Mouse (Mus musculus) liver, embryonic 16.5 days (tissue): ENCODE data around the gene Eddm3b. TPM values are rescaled to one million over a fixed set of nuclear protein-coding genes. Genes with fewer than 3 reads are reported as not detected.

ENCODE experiments used
- ATAC-seq: fragments of 200-750 bp; cut with Nextera tagmentation; 2 replicates; pipeline ENCODE4 v1.8.0; 2017; ENCODE audit warnings: low read depth, mild to moderate bottlenecking, moderate number of reproducible peaks, moderate library complexity
- H3K27ac ChIP-seq: fragments of 300-500 bp; sonication (generic); 2 replicates; pipeline ENCODE4 v1.5.1; 2014; ENCODE audit warnings: mild to moderate bottlenecking, low read length
- H3K27me3 ChIP-seq: fragments of 300-500 bp; sonication (generic); 2 replicates; pipeline ENCODE4 v1.6.1; 2014; ENCODE audit warnings: low read depth, low read length, mixed read lengths; ENCODE audit not compliant: control insufficient read depth, insufficient read depth
- H3K36me3 ChIP-seq: fragments of 300-500 bp; sonication (generic); 2 replicates; pipeline ENCODE4 v1.6.1; 2014; ENCODE audit warnings: mild to moderate bottlenecking; ENCODE audit not compliant: control insufficient read depth, insufficient read depth
- H3K4me1 ChIP-seq: fragments of 300-500 bp; sonication (generic); 2 replicates; pipeline ENCODE4 v1.6.1; 2014; ENCODE audit warnings: low read depth, low read length, mixed read lengths; ENCODE audit not compliant: control insufficient read depth
- H3K4me2 ChIP-seq: fragments of 300-500 bp; sonication (generic); 2 replicates; pipeline ENCODE4 v1.6.1; 2014; ENCODE audit warnings: low read depth, low read length, mixed read lengths
- H3K4me3 ChIP-seq: fragments of 300-500 bp; sonication (generic); 2 replicates; pipeline ENCODE4 v1.5.1; 2014; ENCODE audit warnings: low read depth, mild to moderate bottlenecking, low read length
- H3K9ac ChIP-seq: fragments of 300-500 bp; sonication (generic); 2 replicates; pipeline ENCODE4 v1.6.1; 2014; ENCODE audit warnings: low read depth, low read length
- H3K9me3 ChIP-seq: fragments of 300-500 bp; sonication (generic); replicated peaks from 2 replicates; pipeline ENCODE4 v1.6.1; 2016; ENCODE audit warnings: low read length; ENCODE audit not compliant: control insufficient read depth
- WGBS: fragments of 180-500 bp; shearing (Covaris S2); extraction: QIAGEN DNeasy Blood & Tissue Kit; methylation state at CpG from one replicate; pipeline ENCODE4 v1.1.7; 2014; ENCODE audit not compliant: insufficient replicate concordance; 5-methylcytosine and 5-hydroxymethylcytosine counted together
- polyA plus RNA-seq: library from polyadenylated mRNA; unstranded; fragments of >200 nt; fragmentation: Nextera tagmentation; extraction: Ambion mirVana; gene quantifications from 2 replicates; pipeline ENCODE4 v1.2.1, GENCODE M21; 2015

The Eddm3b gene
- not detected in 2 replicates for polyA plus RNA-seq

- no peaks in the 10 kb centered on the region for H3K36me3 ChIP-seq
- 64% methylated on average over 12 of the region's 12 CpGs for WGBS
- H3K9me3 ChIP-seq: no peaks in the 10 kb centered on the region
- H3K9ac ChIP-seq: no peak within 1 kb of the TSS
- ATAC-seq: no peak
- no peak within 1 kb of the TSS for H3K27ac ChIP-seq
- no peak within 1 kb of the TSS for H3K4me2 ChIP-seq
- H3K4me3 ChIP-seq: no peak within 1 kb of the TSS
- no peaks in the 10 kb centered on the region for H3K27me3 ChIP-seq
- H3K4me1 ChIP-seq: no peaks in the 10 kb centered on the region
These were observed at the start of gene Eddm3b for GRCm38 (mm10) chr14:51113916-51114560. TSS of gene Eddm3b (plus strand) at chr14:51114426.

GRCm38 (mm10) chr14:51068956-51069355, 45.3 kb upstream of the Eddm3b start:
- Histone ChIP-seq H3K9ac (no peak overlapping the region), H3K36me3 (no peaks in the 10 kb centered on the region), H3K4me3 (no peak overlapping the region), H3K27me3 (no peaks in the 10 kb centered on the region), H3K9me3 (no peaks in the 10 kb centered on the region), H3K4me2 (no peak overlapping the region), H3K4me1 (peaks cover 8% of the 10 kb centered on the region), H3K27ac (no peak overlapping the region)
- 80% methylated on average over 5 of the region's 5 CpGs for WGBS
- no peak for ATAC-seq

GRCm38 (mm10) chr14:51069617-51070016, 44.6 kb upstream of the Eddm3b start:
- no peaks in the 10 kb centered on the region for H3K36me3 ChIP-seq
- WGBS: 68% methylated on average over 2 of the region's 2 CpGs
- no peak overlapping the region for H3K9ac ChIP-seq
- no peak overlapping the region for H3K27ac ChIP-seq
- no peaks in the 10 kb centered on the region for H3K27me3 ChIP-seq
- peaks cover 8% of the 10 kb centered on the region for H3K4me1 ChIP-seq
- H3K4me3 ChIP-seq: no peak overlapping the region
- no peak for ATAC-seq
- no peaks in the 10 kb centered on the region for H3K9me3 ChIP-seq
- H3K4me2 ChIP-seq: no peak overlapping the region

GRCm38 (mm10) chr14:51074335-51074734, 39.9 kb upstream of the Eddm3b start, which contains the start of gene Olfr750:
TSS of gene Olfr750 (minus strand) at chr14:51074435.
- Histone ChIP-seq H3K4me1 (no peaks in the 10 kb centered on the region), H3K36me3 (no peaks in the 10 kb centered on the region), H3K4me3 (no peak within 1 kb of the TSS), H3K9ac (no peak within 1 kb of the TSS), H3K4me2 (no peak within 1 kb of the TSS), H3K27me3 (no peaks in the 10 kb centered on the region; the same call in 1 of the 2 replicates), H3K27ac (no peak within 1 kb of the TSS), H3K9me3 (no peaks in the 10 kb centered on the region)
- 62% methylated on average over 3 of the region's 3 CpGs for WGBS
- no peak for ATAC-seq

GRCm38 (mm10) chr14:51079180-51079579, 35.0 kb upstream of the Eddm3b start:
- WGBS: 53% methylated on average over 1 of the region's 1 CpGs
- ATAC-seq: no peak
- Histone ChIP-seq H3K4me1 (peaks cover 16% of the 10 kb centered on the region), H3K4me3 (no peak overlapping the region), H3K9me3 (no peaks in the 10 kb centered on the region), H3K36me3 (no peaks in the 10 kb centered on the region), H3K27me3 (peaks cover 19% of the 10 kb centered on the region), H3K9ac (no peak overlapping the region), H3K4me2 (no peak overlapping the region), H3K27ac (no peak overlapping the region)

GRCm38 (mm10) chr14:51081035-51081434, 33.2 kb upstream of the Eddm3b start:
- Histone ChIP-seq H3K4me1 (peaks cover 34% of the 10 kb centered on the region), H3K4me3 (no peak overlapping the region), H3K9ac (no peak overlapping the region), H3K36me3 (no peaks in the 10 kb centered on the region), H3K9me3 (no peaks in the 10 kb centered on the region), H3K4me2 (no peak overlapping the region), H3K27me3 (peaks cover 19% of the 10 kb centered on the region), H3K27ac (no peak overlapping the region)
- 0 out of 2 replicates have a peak, but pooled peaks have one; percentile 7 for ATAC-seq
- WGBS: 52% methylated on average over 2 of the region's 2 CpGs

GRCm38 (mm10) chr14:51082599-51083581, 31.3 kb upstream of the Eddm3b start:
- Histone ChIP-seq H3K4me3 (peak overlapping the region; percentile 59), H3K4me2 (peak overlapping the region; percentile 68), H3K27me3 (peaks cover 19% of the 10 kb centered on the region), H3K9ac (peak overlapping the region; percentile 8), H3K4me1 (peaks cover 39% of the 10 kb centered on the region), H3K36me3 (no peaks in the 10 kb centered on the region), H3K27ac (peak overlapping the region; percentile 23; the same call in 1 of the 2 replicates), H3K9me3 (no peaks in the 10 kb centered on the region)
- peak; percentile 62 for ATAC-seq
- WGBS: 1% methylated on average over 40 of the region's 40 CpGs

- H3K9me3 ChIP-seq: no peaks in the 10 kb centered on the region
- H3K36me3 ChIP-seq: no peaks in the 10 kb centered on the region
- peaks cover 19% of the 10 kb centered on the region for H3K27me3 ChIP-seq
- H3K9ac ChIP-seq: no peak overlapping the region
- peaks cover 43% of the 10 kb centered on the region for H3K4me1 ChIP-seq
- peak overlapping the region; percentile 68 for H3K4me2 ChIP-seq
- H3K27ac ChIP-seq: no peak overlapping the region
- H3K4me3 ChIP-seq: peak overlapping the region; percentile 59
- 6% methylated on average over 7 of the region's 7 CpGs for WGBS
- no peak for ATAC-seq
These were observed 30.4 kb upstream of the Eddm3b start for GRCm38 (mm10) chr14:51083805-51084204.
